Mouse (Mus musculus) brain, adult 2 months (tissue): Measurements from ENCODE around the gene Rer1.

Experiments used
- DNase-seq: peaks from one replicate; pipeline ENCODE4 v3.0.0; 2011; ENCODE audit warnings: low read depth, low spot score

The Rer1 gene

GRCm38 (mm10) chr4:155024170-155025010 is 61.8 kb downstream of the Rer1 start:
- DNase-seq = peak; percentile 92
